Mouse (Mus musculus) kidney, adult 10 weeks (tissue): ENCODE results near the gene Atp13a4. TPM values are rescaled to one million over a fixed set of nuclear protein-coding genes. Genes with fewer than 3 reads are reported as not detected.

ENCODE experiments used
- polyA plus RNA-seq: library from polyadenylated mRNA; stranded (reverse); fragments of 350-450 nt; fragmentation: Illumina TruSeq; extraction: RNeasy Lipid Tissue Mini Kit (QIAGEN cat#74804); gene quantifications from one replicate; pipeline ENCODE4 v1.2.3, GENCODE M21; 2014; ENCODE audit warnings: low read depth, low replicate concordance

Atp13a4 gene
- polyA plus RNA-seq = 4.5 TPM

DNA sequence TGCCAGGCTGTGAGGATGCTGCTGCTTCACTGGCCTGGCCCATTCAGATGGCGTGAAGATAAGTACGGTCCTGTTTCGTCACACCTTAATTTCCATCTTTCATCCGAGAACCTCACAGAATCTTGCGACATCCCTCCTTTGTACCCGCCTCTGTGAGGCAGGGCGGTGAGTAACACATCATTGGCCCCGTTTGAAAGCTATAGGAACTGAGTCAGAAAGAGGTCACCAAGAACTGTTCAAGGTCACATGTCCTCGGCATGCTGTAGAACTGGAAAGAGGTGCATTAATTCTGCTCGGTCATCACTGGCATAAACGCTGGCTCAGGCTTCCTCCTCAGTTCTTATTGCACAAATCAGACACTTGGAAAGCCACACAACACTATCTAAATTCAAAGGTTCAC, at the start of gene Atp13a4:
Atp13a4 (minus strand) TSS at position 36 of the 400 bp plus-strand sequence.

DNA sequence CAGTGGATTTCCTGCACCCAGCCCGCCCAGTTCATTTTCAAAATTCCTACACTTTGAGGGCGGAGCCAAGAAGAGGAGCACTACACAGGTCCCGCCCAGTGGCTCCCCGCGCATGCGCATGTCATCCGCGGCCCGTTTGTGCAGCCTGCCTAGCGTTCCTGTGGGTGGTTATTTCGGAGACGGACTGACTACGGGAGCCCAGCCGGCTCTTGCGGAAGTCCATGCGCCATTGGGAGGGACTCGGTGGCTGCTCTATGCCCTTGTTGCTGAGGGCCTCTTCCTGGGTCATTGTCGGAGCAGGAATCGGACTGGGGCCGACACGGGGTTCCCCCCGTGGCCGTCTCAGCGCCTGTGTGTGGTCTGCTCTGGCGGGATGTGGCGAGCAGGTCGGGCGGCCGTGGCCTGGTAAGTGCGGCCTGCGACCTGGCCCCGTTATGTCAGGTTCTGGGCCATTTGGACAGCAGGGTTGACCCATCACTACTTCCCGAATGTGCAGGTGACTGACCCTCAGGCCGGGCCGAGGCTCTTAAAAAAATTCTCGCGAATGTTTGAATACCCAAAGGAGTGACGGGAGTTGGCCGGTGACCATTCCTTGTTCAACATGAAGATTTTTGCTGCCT, 34.6 kb upstream of the Atp13a4 start, which contains the start of gene Opa1:
Opa1 (plus strand) TSS at position 168 of the 620 bp plus-strand sequence.

DNA sequence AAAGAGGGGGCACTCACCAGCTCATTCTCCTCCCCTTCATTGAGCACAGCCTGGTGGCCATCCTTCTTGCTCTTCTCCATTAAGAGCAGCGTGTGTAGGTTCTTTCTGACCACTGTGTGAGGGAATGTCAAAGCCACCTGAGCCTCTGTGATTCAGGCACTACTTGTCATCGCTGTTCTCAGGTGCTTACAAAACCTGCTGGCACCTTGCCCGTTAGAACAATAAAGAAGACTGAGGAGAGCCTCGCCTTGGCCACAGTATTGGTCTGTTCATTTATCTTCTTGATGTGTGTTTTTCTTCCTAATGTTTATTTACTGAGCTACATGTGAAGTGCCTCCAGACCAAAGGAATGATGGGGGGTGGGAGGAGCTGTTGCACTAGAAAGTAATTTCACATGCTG, 166.2 kb downstream of the Atp13a4 start, which contains the start of gene Atp13a5:
Atp13a5 (minus strand) TSS at position 275 of the 400 bp plus-strand sequence.

Other genes with a start within 250 kb of the Atp13a4 start
- gene Atp13a5, start 166.1 kb downstream of the Atp13a4 start, polyA plus RNA-seq = not detected
- gene Opa1, start 34.5 kb upstream of the Atp13a4 start, polyA plus RNA-seq = 118 TPM